Mouse (Mus musculus) bone marrow, adult 2 months (tissue): ENCODE results near the gene Fbxo9.

Source experiments
- CTCF ChIP-seq: fragments of 200-500 bp; IDR thresholded peaks from 2 replicates; pipeline ENCODE4 v1.5.1; 2011; ENCODE audit warnings: low read length, control low read depth; ENCODE audit not compliant: control insufficient read depth, insufficient read depth
- POLR2A ChIP-seq: fragments of 200-500 bp; IDR thresholded peaks from 2 replicates; pipeline ENCODE4 v1.6.1; 2011; ENCODE audit warnings: low read depth, mild to moderate bottlenecking, control low read depth, low read length, borderline replicate concordance; ENCODE audit not compliant: control insufficient read depth

DNA sequence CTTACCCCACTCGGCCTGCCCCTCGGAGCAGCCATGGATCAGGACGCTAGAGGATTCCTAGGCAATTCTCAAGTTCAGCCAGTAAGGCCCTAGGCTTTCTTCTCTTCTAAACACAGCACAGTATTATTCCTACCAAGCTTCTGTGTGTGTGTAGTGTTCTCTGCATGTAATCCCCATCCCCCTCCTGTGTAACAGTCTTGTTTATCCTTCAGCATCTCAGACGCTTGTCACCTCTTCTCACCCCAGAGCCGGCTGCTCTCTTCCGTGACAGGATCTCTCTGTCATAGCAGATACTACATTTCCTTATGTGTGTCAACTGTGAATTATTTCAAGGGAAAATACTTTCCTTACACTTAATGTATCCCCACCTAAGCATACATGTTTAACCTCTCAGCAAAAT, 17.1 kb upstream of the Fbxo9 start:
- no peak for TF ChIP-seq POLR2A
- no peak for TF ChIP-seq CTCF
